Mouse (Mus musculus): ENCODE results near the gene Mkrn1. TPM values are rescaled to one million over a fixed set of nuclear protein-coding genes. Genes with fewer than 3 reads are reported as not detected.
A peak's percentile ranks its signal among the peaks of the same experiment; 100 is the strongest.
"Not testable (repeated sequence)": the region's sequence is repeated elsewhere in the genome, so short reads cannot be mapped to it uniquely, and the experiment has no call there.

Mkrn1 gene
- polyA plus RNA-seq, 1 experiment from 2014 or later = 56.4 TPM

- Histone ChIP-seq H3K27me3 (peaks cover 8% of the 10 kb centered on the region), H3K4me1 (0 out of 2 replicates have a peak, but pooled peaks cover 15% of the 10 kb centered on the region), H3K4me2 (replicated peaks) (peak overlapping the region; percentile 71), H3K36me3 (peaks cover 7% of the 10 kb centered on the region; the same call in 1 of the 2 replicates), H3K9me3 (no peaks in the 10 kb centered on the region), H3K9ac (peak overlapping the region; percentile 79), H3K4me3 (peak overlapping the region; percentile 73), H3K27ac (no peak overlapping the region)
- 21% methylated on average over 9 of the region's 9 CpGs for WGBS
- no peak for ATAC-seq (ENCODE audit: insufficient number of reproducible peaks, insufficient read depth, low FRiP score, low TSS enrichment)
Measured at GRCm38 (mm10) chr6:39376775-39377174, 43.5 kb downstream of the Mkrn1 start.

GRCm38 (mm10) chr6:39373301-39373955 is 46.8 kb downstream of the Mkrn1 start:
- no peak for ATAC-seq (ENCODE audit: insufficient number of reproducible peaks, insufficient read depth, low FRiP score, low TSS enrichment)
- H3K9ac ChIP-seq = no peak overlapping the region
- peaks cover 7% of the 10 kb centered on the region; the same call in 1 of the 2 replicates for H3K36me3 ChIP-seq
- H3K4me1 ChIP-seq = 0 out of 2 replicates have a peak, but pooled peaks cover 8% of the 10 kb centered on the region
- H3K27ac ChIP-seq = no peak overlapping the region
- no peaks in the 10 kb centered on the region for H3K9me3 ChIP-seq
- WGBS = 65% methylated on average over 4 of the region's 4 CpGs
- H3K27me3 ChIP-seq = no peaks in the 10 kb centered on the region
- no peak overlapping the region for H3K4me2 ChIP-seq (replicated peaks)
- no peak overlapping the region for H3K4me3 ChIP-seq

- peaks cover 7% of the 10 kb centered on the region; the same call in 1 of the 2 replicates for H3K36me3 ChIP-seq
- 52% methylated on average over 7 of the region's 7 CpGs for WGBS
- no peaks in the 10 kb centered on the region for H3K9me3 ChIP-seq
- H3K27ac ChIP-seq = 0 out of 2 replicates have a peak overlapping the region, but pooled peaks have one; percentile 46
- H3K4me1 ChIP-seq = 0 out of 2 replicates have a peak, but pooled peaks cover 8% of the 10 kb centered on the region
- H3K9ac ChIP-seq = no peak overlapping the region
- no peak for ATAC-seq (ENCODE audit: insufficient number of reproducible peaks, insufficient read depth, low FRiP score, low TSS enrichment)
- no peak overlapping the region for H3K4me2 ChIP-seq (replicated peaks)
- no peak overlapping the region for H3K4me3 ChIP-seq
- H3K27me3 ChIP-seq = no peaks in the 10 kb centered on the region
Measured at GRCm38 (mm10) chr6:39372727-39373126, 47.5 kb downstream of the Mkrn1 start.

- Histone ChIP-seq H3K4me1 (0 out of 2 replicates have a peak, but pooled peaks cover 8% of the 10 kb centered on the region), H3K9ac (no peak overlapping the region), H3K36me3 (peaks cover 11% of the 10 kb centered on the region; the same call in 1 of the 2 replicates), H3K27ac (no peak overlapping the region), H3K27me3 (no peaks in the 10 kb centered on the region), H3K4me3 (no peak overlapping the region), H3K4me2 (replicated peaks) (no peak overlapping the region), H3K9me3 (no peaks in the 10 kb centered on the region)
- no peak for ATAC-seq (ENCODE audit: insufficient number of reproducible peaks, insufficient read depth, low FRiP score, low TSS enrichment)
Measured at GRCm38 (mm10) chr6:39372042-39372441, 48.2 kb downstream of the Mkrn1 start.

- no peaks in the 10 kb centered on the region for H3K4me1 ChIP-seq
- no peaks in the 10 kb centered on the region for H3K27me3 ChIP-seq
- H3K9me3 ChIP-seq = no peaks in the 10 kb centered on the region
- H3K36me3 ChIP-seq = peaks cover 24% of the 10 kb centered on the region; the same call in 1 of the 2 replicates
- H3K9ac ChIP-seq = no peak overlapping the region
- H3K27ac ChIP-seq = no peak overlapping the region
- H3K4me2 ChIP-seq (replicated peaks) = no peak overlapping the region
- WGBS = 57% methylated on average over 3 of the region's 3 CpGs
- no peak overlapping the region for H3K4me3 ChIP-seq
- ATAC-seq (ENCODE audit: insufficient number of reproducible peaks, insufficient read depth, low FRiP score, low TSS enrichment) = no peak
Measured at GRCm38 (mm10) chr6:39369631-39370030, 50.6 kb downstream of the Mkrn1 start.

GRCm38 (mm10) chr6:39362684-39363083 is 57.6 kb downstream of the Mkrn1 start:
- Histone ChIP-seq H3K27ac (no peak overlapping the region), H3K36me3 (peaks cover 51% of the 10 kb centered on the region), H3K4me2 (replicated peaks) (no peak overlapping the region), H3K9me3 (no peaks in the 10 kb centered on the region), H3K9ac (no peak overlapping the region), H3K4me1 (no peaks in the 10 kb centered on the region), H3K4me3 (no peak overlapping the region), H3K27me3 (no peaks in the 10 kb centered on the region)
- ATAC-seq (ENCODE audit: insufficient number of reproducible peaks, insufficient read depth, low FRiP score, low TSS enrichment) = no peak
- 92% methylated on average over 2 of the region's 2 CpGs for WGBS

- not testable (repeated sequence) for H3K27ac ChIP-seq; ATAC-seq (ENCODE audit: insufficient number of reproducible peaks, insufficient read depth, low FRiP score, low TSS enrichment); H3K27me3 ChIP-seq; H3K9me3 ChIP-seq; H3K4me1 ChIP-seq; H3K4me2 ChIP-seq (replicated peaks); H3K4me3 ChIP-seq; H3K9ac ChIP-seq
- H3K36me3 ChIP-seq = peaks cover 57% of the 10 kb centered on the region
- 96% methylated on average over 9 of the region's 9 CpGs for WGBS
Measured at GRCm38 (mm10) chr6:39359207-39359606, 61.1 kb downstream of the Mkrn1 start.

- Histone ChIP-seq H3K9me3 (no peaks in the 10 kb centered on the region), H3K9ac (no peak overlapping the region), H3K4me3 (no peak overlapping the region), H3K27me3 (no peaks in the 10 kb centered on the region), H3K27ac (no peak overlapping the region), H3K4me1 (0 out of 2 replicates have a peak, but pooled peaks cover 2% of the 10 kb centered on the region), H3K36me3 (peaks cover 66% of the 10 kb centered on the region), H3K4me2 (replicated peaks) (no peak overlapping the region)
- 86% methylated on average over 6 of the region's 6 CpGs for WGBS
- ATAC-seq (ENCODE audit: insufficient number of reproducible peaks, insufficient read depth, low FRiP score, low TSS enrichment) = no peak
Measured at GRCm38 (mm10) chr6:39348946-39349345, 71.3 kb downstream of the Mkrn1 start.

- Histone ChIP-seq H3K9ac (no peak overlapping the region), H3K4me3 (no peak overlapping the region), H3K27ac (peak overlapping the region; percentile 50), H3K36me3 (peaks cover 66% of the 10 kb centered on the region), H3K9me3 (no peaks in the 10 kb centered on the region), H3K27me3 (no peaks in the 10 kb centered on the region), H3K4me1 (0 out of 2 replicates have a peak, but pooled peaks cover 2% of the 10 kb centered on the region), H3K4me2 (replicated peaks) (no peak overlapping the region)
- ATAC-seq (ENCODE audit: insufficient number of reproducible peaks, insufficient read depth, low FRiP score, low TSS enrichment) = no peak
- 36% methylated on average over 4 of the region's 4 CpGs for WGBS
Measured at GRCm38 (mm10) chr6:39347880-39348814, 72.1 kb downstream of the Mkrn1 start.
